25 mouse cellular contexts compared by ENCODE assay signal in the genomic region with DNA sequence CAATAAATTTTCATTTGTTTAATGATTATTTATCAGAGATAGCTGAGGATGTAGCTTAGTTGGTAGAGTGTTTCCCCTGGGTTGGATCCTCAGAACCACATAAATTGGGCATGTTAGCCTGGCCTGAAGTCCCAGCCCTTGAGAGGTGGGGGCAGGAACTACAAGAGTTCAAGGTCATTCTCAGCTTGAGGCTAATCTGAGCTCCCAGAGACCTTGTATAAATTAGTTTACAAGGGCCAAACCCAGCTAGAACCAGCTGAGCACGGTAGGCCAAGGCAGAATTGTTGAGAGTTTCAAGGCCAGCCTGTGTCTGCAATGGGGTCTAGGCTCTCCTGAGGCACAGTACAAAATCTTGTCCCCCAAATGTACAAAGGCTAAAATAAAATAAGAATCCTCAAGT. TPM values are rescaled to one million over a fixed set of nuclear protein-coding genes. Genes with fewer than 3 reads are reported as not detected.
DNase-seq lines count a peak whose midpoint lies in the region; ATAC-seq lines count a peak whose summit lies in the region.
"Had no signal": no experiment of that assay in that cellular context is flagged by ENCODE, and none has a peak within 500 bp of the region (broad histone marks: within the 10 kb centered on the region; RNA-seq: fewer than 3 reads in every experiment).

No protein-coding gene starts in this region.

- WGBS in heart, embryonic 15.5 days: 47% methylated on average over 1 of the region's 1 CpGs
- 56% methylated on average over 1 of the region's 1 CpGs for WGBS in kidney, embryonic 14.5 days

- H3K36me3 ChIP-seq in heart, embryonic 15.5 days: no peaks in the 10 kb centered on the region
- H3K36me3 ChIP-seq in kidney, embryonic 14.5 days (ENCODE audit: control insufficient read depth, insufficient read depth, low read length): no peaks in the 10 kb centered on the region
- H3K36me3 ChIP-seq: limb, embryonic 12.5 days; liver, embryonic 12.5 days; midbrain, embryonic 12.5 days had no signal

- H3K4me1 ChIP-seq in heart, embryonic 15.5 days (replicated peaks): 0 out of 2 replicates have a peak, but pooled peaks cover 2% of the 10 kb centered on the region
- H3K4me1 ChIP-seq in kidney, embryonic 14.5 days (ENCODE audit: control insufficient read depth, insufficient read depth, low read length): no peaks in the 10 kb centered on the region
- H3K4me1 ChIP-seq: limb, embryonic 12.5 days; midbrain, embryonic 12.5 days had no signal

- no peaks in the 10 kb centered on the region for H3K27me3 ChIP-seq in heart, embryonic 15.5 days
- H3K27me3 ChIP-seq in kidney, embryonic 14.5 days (ENCODE audit: control insufficient read depth, insufficient read depth, low read length): no peaks in the 10 kb centered on the region; the same call in 1 of the 2 replicates
- H3K27me3 ChIP-seq: CH12.LX; forebrain, embryonic 13.5 days; liver, embryonic 12.5 days; midbrain, embryonic 12.5 days had no signal

- H3K27ac ChIP-seq in heart, embryonic 15.5 days: peak overlapping the region; percentile 23; the same call in 1 of the 2 replicates
- no peak overlapping the region for H3K27ac ChIP-seq in kidney, embryonic 14.5 days (ENCODE audit: low read depth, low read length)
- H3K27ac ChIP-seq: forebrain, embryonic 13.5 days; hindbrain, postnatal 0 days; layer of hippocampus, adult 2 months; limb, embryonic 12.5 days; liver, embryonic 12.5 days; midbrain, embryonic 12.5 days had no signal

- no peaks in the 10 kb centered on the region for H3K9me3 ChIP-seq in heart, embryonic 15.5 days (replicated peaks)
- H3K9me3 ChIP-seq in kidney, embryonic 14.5 days (ENCODE audit: control insufficient read depth, low read length): no peaks in the 10 kb centered on the region
- H3K9me3 ChIP-seq: forebrain, embryonic 13.5 days; limb, embryonic 12.5 days; liver, embryonic 12.5 days; midbrain, embryonic 12.5 days had no signal

- no peak overlapping the region for H3K4me3 ChIP-seq in heart, embryonic 15.5 days
- no peak overlapping the region for H3K4me3 ChIP-seq in kidney, embryonic 14.5 days (ENCODE audit: low read length)
- H3K4me3 ChIP-seq: limb, embryonic 12.5 days; midbrain, embryonic 12.5 days had no signal

- no peak for ATAC-seq in heart, embryonic 15.5 days (replicated peaks; ENCODE audit: insufficient number of reproducible peaks, insufficient read depth, low FRiP score, low read depth)
- no peak for ATAC-seq in kidney, embryonic 14.5 days (ENCODE audit: low FRiP score, low TSS enrichment)
- ATAC-seq: forebrain, embryonic 13.5 days; hindbrain, postnatal 0 days; intestine, embryonic 16.5 days; liver, embryonic 12.5 days had no signal

- intact Hi-C loops in heart, postnatal 25 days (cut with DNase I): no loop called here

- peak overlapping the region; percentile 70 for H3K4me2 ChIP-seq in heart, embryonic 15.5 days
- no peak overlapping the region; the same call in 1 of the 2 replicates for H3K4me2 ChIP-seq in kidney, embryonic 14.5 days (replicated peaks; ENCODE audit: low read depth, low read length)
- H3K4me2 ChIP-seq: limb, embryonic 12.5 days had no signal

- no peak for DNase-seq in heart, postnatal 25 days (ENCODE audit: low spot score)
- DNase-seq in kidney, adult 8-10 months: peak; percentile 17 to 50
- peak; percentile 64 for DNase-seq in ZHBTc4 (ENCODE audit: low read depth, low spot score)
- DNase-seq in kidney, postnatal 36 days: peak; percentile 33 to 53
- DNase-seq in yolk sac, embryonic 10.5 days (ENCODE audit: low spot score): no peak
- DNase-seq: B cell, adult 2 months; cerebellum, adult 18-20 months; cerebellum, postnatal 36 days; embryo, embryonic 11 days; gastrocnemius, postnatal 36 days; heart, adult 2 months; lung, adult 2 months; lung, postnatal 14 days; thymus, adult 18-20 months; thymus, postnatal 4 days had no signal

- H3K9ac ChIP-seq in heart, embryonic 15.5 days: no peak overlapping the region
- no peak overlapping the region for H3K9ac ChIP-seq in kidney, embryonic 14.5 days (ENCODE audit: low read depth, low read length)
- H3K9ac ChIP-seq: forebrain, embryonic 13.5 days; limb, embryonic 12.5 days; liver, embryonic 12.5 days; midbrain, embryonic 12.5 days had no signal

RNA-seq across cellular contexts. Expression of a gene that starts 1.5 kb away (rescaled TPM):
- polyA plus RNA-seq in heart, embryonic 15.5 days (2015; fragmentation: Nextera tagmentation; extraction: Ambion mirVana): 14.2 and 16.3 TPM in 2 replicates
- total RNA-seq in heart, postnatal 25 days (2021): 10 to 100 TPM; 33.7 to 37.3 TPM
- polyA plus RNA-seq in kidney, embryonic 14.5 days (2014; fragmentation: Nextera tagmentation; extraction: Ambion mirVana): 15.3 and 20.6 TPM in 2 replicates

RNA-seq across cellular contexts. Expression of a gene that starts 19.5 kb away (rescaled TPM):
- 1.4 and 2.5 TPM in 2 replicates for polyA plus RNA-seq in heart, embryonic 15.5 days (2015; fragmentation: Nextera tagmentation; extraction: Ambion mirVana)
- total RNA-seq in heart, postnatal 25 days (2021): 1 to 10 TPM; 4.9 to 6.7 TPM
- polyA plus RNA-seq in kidney, embryonic 14.5 days (2014; fragmentation: Nextera tagmentation; extraction: Ambion mirVana): 1.8 and 3.1 TPM in 2 replicates

Comparison
In these comparisons a context has a peak if more than half of its experiments do, and no peak if none do; other contexts are left out.
1. DNase-seq: peak in kidney, adult 8-10 months (2 of 2), ZHBTc4 (single experiment) and kidney, postnatal 36 days (2 of 2); none in heart, postnatal 25 days (single experiment) and yolk sac, embryonic 10.5 days (single experiment).